Mouse (Mus musculus) spleen, postnatal 4 days (tissue): ENCODE measurements at regions not wholly inside any gene's neighbourhood (a gene's known extent, or its start where the extent isn't known, plus 50 kb on each side); places are given as distances from the start of the nearest gene placed in this dataset.
"Not testable (repeated sequence)": the region's sequence is repeated elsewhere in the genome, so short reads cannot be mapped to it uniquely, and the experiment has no call there.

Source experiments
- DNase-seq, 2 experiments: peaks; one replicate each; pipeline ENCODE4 v3.0.0; 2022; ENCODE audit warnings: low spot score in 2 of 2

DNA sequence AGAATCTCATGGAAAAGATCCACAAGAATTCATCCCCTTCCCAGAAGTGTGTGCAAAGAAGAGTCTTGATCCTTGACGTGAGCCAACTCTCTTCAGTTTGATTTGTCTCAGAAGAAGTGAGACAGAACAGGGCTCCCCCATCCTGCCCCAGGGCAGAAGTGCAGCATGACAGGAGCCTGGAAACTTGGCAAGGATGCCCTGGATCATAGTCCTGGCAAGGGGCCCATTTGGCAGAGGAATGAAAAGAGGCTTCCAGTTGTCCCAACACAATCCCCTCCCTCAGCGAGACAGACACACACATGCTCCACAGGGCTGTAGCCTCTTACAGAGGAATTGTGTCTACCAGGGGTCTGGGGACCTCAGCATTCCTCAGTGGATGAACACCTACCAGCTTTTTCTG, 102.7 kb downstream of the Ptpn20 start:
- DNase-seq = no peak

DNA sequence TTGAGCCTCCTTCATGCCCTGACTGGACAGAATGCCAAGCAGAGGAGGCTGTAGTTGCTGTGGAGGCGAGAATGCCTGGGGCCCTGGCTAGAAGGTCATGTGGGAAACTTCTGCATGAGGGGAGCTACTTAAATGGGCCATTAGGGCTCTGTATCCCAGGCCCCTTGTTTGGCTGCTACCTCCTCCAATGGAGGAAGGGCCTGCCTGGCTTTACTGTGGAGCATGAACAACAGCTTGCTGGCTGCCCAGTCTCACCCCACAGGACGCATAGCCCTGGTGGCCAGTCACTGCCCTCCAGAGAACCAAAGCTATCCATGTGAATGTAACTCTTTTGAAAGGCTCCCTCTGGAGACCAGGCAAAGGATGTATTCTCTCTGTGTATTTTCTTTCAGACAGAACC, 105.2 kb downstream of the Ptpn20 start:
- no peak for DNase-seq

DNA sequence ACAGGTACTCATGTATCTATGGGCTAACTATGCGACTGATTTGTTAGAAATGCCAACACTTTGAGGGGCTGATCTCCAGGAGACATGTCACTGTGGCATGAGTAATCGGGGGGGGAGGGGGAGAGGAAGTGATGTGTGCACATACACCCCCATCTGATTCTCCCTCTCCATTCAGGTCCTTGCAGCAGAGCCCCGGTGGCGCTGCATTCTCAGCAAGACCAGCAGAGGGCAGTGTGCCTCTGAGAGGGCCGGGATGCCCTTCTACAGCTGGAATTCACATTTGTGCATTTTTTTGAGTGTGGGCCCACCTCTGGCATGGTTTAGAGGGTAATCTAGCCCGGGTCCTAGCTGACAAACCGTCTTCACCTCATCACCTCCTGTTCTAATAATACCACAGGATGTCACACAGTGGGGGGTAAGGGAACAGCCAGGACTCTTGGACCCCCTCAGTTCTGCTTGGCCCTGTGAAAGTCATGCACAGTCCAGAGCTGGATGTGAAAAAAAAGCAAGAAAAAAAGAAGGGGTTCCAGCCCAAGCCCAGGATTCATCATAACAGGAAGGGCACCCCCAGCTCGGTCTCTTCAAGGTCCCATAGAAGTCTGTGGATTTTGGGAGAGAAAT, 106.5 kb downstream of the Ptpn20 start:
- DNase-seq = peak; percentile 33 to 73

DNA sequence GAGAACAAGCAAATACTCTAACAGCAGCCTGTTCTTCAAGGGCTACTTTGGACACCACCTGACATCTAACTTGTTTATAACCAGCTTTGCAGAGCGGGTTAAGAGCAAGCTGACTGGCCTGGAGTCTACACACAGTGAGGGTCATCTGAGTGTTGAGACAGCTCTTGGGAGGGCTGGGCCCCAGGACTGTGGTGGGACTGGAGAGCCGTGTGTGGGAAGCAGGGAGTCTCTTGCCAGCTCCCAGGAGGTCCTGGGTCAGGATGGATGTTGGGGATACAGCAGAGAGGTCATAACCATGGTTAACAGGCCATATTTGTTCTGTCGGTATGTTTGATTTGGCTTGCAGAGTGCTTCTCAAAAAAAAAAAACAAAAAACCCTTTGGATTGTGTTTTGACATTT, 107.8 kb downstream of the Ptpn20 start:
- no peak for DNase-seq

DNA sequence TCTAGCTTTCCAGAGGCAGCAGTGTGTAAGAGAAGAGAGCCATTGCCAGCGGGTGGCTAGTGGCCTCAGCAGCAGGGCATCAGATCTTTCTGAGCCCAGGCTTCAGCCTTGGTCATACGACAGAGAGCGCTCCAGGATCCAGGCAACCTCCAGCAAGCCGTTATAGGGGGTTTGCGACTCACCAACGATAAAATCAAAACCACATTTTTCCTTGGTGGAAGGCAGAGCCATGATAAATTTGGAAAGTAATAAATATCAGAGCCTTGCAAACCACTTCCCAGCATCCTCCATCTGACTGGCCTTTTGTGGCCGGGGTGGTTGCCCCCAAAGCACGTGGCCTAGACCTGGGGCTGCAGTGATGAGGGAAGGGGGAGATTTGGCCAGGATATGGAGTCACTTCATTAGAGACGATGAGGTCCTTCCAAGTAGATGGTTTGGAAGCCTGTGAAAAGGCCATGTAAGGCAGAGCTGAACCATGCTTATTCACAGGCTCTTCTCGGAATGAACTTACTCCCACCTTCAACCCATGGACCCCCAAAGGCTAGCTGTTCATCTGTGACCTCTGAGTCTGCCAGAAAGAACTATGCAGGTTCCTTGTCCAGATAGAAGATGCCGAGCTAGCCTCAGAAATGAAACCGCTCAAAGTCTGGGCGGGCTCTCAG, 110.9 kb downstream of the Ptpn20 start:
- DNase-seq = no peak

DNA sequence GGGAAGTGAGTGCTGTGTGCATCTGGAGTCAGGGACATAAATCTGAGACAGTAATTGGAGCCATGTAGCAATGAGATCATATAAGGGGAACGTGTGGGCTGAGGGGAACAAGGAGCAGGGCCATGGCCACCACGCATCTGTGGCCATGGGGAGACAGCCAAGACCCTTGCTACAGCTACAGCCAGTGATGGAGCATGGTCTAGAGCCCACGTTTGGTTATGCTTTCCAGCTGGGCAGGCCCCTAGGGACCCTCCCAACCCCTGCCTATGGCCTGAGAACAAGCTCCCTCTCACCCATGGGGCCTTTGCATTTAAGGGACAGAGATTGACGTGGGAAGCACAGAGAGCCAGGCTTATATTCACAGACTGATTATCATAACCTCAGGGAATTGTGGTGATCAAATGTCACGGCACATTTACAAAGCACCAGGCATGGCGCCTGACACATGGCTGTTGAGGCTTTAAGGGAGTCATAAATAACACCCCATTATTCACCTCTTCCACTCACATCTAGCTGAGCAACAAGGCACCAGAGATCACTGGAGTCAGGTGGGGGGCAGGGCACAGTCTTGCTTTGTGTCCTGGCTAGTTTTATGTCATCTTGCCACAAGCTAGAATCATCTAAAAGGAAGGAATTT, 118.8 kb downstream of the Ptpn20 start:
- no peak for DNase-seq

DNA sequence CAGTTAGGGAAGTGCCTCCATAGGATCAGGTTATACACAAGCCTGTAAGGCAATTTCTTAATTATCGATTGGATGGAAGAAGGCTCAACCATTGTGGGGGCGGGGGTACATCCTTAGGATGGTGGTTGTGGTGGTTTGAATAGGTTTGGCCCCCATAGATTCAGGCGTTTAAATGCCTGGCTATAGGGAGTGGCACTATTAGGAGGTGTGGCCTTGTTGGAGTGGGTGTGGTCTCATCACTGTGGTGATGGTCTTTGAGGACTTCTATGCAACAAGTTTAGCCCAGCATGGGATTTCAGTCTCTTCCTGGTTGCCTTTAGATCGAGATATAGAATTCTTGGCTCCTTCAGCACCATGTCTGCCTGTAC, 119.3 kb downstream of the Ptpn20 start:
- DNase-seq = no peak

DNA sequence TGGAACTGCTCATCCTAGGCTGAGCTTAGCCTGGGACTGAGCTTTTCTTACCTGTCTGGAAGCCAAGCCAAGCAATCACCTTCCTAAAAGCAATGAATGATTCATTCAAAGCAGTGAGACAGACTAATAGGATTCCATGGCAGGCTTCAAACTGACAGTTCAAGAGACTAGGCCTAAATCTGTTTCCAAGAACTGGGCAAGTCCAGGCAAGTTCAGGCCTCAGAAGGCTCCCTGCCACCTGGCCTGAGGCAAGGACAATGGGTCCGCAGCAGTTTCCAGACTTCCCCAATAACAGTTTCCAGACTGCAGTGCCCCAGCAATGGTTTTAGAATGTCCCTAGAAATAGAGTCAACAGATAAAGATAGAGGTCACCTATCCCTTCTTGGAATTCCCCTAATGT, 123.5 kb downstream of the Ptpn20 start:
- DNase-seq = no peak

DNA sequence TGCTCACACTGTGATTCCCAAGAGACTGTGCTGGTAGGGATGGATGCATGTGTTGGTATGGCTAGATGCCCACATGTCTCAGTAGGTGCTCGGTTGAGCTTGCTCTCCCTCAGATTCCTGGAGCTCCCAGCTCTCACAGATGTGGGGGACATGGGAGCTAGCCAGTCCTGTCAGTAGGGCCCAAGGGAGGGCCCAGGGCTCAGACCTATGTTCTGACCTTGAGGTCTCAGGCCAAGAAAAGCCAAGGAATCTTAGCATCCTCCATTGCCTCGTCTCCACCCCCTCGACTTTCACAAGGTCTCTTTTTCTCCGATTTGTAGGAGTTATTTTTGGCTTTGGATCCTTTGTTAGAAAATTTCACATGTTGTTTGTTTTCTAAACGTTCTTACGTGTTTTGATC, 130.6 kb downstream of the Ptpn20 start:
- no peak for DNase-seq

DNA sequence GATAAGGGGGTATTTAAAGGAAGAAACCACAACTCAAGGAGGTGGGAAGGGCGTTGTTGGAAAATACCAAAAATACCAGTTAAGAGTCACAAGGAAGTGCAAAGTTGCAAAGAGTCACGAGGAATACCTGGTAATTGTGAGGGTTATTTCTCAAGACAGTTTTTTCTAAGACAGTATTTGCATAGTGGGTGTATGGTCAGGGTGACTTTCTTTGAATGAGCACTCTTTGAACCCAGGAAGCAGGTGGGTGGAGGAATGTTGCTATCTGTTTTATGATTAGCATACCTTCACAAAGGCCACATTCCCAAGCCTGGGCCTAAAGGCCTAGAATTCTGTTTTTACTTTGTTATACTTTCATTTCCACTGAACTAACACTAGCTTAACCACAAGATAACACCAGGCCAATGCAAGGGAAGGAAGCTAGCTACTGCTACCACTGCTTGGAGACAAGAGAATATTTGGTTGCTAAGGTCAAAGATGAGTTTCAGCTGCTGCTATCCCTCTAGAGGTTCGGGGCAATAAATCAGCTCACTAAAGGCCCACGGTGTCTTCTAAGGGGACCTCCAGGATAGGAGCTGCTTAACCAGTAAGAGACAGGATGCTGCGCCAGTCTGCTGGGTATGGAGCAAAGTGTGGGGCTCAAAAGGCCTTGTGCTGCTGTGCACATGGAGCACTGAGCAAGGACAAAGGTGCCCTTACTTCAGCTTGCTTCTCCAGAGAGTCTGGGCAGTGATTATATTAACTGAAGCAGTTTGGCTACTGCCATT, 133.6 kb downstream of the Ptpn20 start:
- not testable (repeated sequence) for DNase-seq

DNA sequence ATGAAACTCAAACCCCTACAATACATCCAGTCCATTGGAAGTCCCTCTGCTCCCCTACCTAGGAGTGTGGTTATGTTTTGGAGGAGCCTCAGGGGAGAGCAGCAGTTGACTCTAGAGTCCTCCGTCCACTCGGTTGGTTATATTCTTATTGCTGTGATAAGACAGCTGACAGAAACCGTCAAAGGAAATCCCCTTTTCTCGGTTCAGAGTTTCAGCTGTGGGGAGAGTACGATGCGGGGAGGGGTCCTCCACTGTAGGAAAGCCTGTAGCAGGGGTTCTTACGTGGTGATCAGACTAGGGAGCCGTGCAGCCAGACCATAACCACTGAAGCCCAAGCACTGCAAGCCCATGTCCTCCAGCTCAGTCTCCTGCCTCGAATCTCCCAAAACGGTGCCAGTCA, 137.5 kb downstream of the Ptpn20 start:
- DNase-seq = no peak

DNA sequence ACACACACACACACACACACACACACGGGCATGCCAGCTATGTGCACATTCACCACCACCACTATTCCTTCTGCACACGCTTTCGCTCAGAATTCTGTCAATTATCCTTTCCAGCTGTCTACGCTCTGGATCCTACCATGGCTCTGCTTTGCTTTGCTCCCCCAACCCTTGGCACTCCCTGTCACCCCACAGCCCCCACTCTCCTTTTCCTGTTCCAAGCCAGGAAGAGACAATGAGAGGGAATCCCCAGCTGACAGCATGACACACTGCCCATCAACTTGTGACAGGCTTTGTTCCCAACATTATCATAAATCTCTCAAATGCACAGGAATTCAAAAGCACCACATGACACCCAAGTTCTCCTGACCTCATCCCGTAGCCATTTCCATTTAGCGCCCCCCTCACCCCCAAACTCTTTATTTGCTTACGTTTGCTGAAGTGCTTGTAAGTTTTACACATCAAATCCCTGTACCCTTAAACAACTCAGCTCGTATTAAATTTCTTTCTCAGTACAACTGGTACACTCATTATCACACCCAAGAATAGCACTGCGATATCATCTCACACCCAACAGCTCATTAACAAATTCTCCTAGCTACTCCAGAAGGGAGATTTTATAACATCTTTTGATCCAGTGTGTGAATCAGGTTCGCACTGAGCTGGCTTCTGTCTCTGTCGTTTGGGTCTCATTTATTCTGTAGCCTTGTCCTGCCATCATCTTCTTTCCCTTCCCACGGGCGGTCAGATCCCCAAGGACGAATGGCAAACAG, 140.3 kb downstream of the Ptpn20 start:
- no peak for DNase-seq

DNA sequence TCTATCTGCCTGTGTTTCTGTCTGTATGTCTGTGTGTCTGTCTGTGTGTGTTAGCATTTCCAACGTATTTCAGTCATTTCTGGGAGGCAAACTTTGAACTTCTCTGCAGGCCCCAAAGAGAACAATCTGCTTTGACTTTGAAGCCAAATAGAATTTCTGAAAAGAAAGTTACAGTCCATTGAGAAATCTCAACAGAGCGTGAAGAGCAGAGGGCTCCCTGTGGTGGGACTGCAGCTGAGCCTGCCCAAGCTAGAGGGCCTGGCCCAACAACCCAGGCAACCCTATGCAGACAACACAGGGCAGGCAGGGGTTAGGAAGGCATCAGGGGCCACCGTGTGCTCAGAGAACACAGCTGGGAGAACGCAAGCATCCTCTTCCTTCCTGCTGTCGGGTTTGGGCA, 143.7 kb downstream of the Ptpn20 start:
- DNase-seq = no peak

DNA sequence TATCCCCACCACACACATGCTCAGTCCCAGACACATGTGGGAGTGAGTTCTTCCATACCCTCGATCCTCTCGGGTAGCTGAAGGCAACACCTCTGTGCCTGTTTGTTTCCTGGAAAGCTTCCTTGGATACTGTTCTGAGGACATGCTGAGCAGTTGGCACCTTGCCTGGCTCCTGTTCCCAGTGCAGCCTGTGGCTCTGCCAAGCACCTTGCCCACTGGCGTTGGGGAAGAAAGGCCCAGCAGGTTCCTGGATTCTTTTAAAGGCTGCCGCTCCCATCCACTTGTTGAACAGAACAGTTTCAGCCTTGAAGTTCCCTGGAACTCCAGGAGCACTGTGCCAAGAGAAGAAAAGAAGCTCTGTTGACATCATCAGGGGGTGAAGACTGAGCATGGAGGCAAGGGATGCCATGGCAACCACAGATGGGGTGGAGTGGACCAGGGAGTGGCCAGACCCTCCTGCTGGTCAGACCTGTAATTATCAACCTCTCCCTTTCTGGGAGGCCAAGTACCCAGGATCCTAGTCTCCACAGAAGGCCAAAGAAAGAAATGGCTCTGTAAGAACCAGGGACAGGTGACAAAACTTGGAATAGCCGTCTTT, 145.5 kb downstream of the Ptpn20 start:
- DNase-seq = no peak

DNA sequence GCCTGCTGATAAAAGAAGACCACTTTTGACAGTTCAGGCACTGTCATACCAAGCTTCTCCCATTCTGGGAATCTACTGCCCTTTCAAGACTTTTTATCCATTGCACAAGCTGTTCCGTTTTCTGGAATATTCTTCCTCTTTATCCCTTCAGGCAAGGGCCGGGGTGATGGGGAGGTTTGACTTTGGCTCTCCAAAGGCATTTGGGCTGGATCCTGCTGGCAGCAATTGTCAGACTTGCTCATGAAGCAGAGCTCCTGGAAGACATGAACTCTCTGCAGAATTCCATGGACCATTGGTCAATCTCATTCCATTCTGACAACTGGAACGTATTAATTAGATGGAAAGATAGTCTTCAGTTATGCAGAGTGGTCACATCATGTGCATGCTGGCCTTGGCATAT, 146.6 kb downstream of the Ptpn20 start:
- no peak for DNase-seq

DNA sequence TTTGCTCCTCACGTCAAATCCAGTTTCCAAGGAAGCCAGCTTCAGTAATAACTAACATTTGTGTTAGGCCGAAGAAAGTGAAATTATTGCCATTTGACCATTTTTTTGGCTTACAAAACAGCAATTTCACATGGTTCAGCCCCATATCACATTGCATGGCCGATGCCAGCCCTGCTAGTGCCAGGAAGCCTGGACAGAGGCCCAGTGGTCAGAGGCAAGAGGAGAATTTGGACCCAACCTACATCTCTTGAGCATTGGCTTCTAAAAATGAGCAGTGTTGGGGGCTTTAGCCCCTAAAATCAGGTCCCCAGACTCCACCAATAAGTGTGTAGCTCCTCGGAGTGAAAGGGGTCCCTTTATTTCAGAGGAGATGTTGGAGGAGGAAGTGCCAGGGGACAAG, 157.2 kb downstream of the Ptpn20 start:
- DNase-seq = no peak

DNA sequence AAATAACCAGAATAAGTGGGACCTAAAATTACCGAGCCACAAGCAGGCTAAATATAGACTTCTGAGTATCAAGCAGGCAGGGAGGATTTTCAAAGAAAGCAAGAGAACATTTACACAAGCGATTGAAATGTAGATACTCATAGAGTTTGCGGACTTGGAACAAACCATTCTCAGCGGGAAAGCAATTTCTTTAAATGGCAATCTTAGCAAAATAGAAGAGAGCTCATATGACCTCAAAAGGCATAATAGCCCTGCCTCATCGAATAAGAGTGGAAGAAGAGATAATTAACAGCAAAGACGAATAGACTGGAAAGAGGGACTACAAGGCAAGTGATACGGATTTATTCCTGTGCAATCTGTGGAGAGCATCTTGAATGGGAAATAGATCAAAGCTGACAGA, 163.7 kb upstream of the Gdf10 start:
- no peak for DNase-seq

DNA sequence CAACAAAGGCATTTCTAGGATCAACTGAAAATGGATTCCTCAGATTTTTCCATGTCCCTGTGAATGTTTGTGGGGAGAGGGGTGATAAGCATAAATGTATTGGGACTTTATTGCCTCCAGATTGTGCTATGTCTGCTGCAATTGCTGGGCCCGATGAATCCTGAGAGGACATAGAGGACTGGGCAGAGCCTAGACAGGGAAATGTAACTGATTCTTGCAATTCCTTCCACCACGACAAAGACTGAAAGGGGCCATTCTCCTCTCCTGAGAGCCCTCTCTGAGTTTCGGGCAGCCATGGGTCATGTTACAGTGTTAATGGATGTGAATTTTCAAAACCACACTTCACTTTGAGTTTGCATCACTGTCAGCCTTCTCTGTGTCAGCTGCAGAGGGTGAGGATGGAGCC, 159.7 kb upstream of the Gdf10 start:
- no peak for DNase-seq

DNA sequence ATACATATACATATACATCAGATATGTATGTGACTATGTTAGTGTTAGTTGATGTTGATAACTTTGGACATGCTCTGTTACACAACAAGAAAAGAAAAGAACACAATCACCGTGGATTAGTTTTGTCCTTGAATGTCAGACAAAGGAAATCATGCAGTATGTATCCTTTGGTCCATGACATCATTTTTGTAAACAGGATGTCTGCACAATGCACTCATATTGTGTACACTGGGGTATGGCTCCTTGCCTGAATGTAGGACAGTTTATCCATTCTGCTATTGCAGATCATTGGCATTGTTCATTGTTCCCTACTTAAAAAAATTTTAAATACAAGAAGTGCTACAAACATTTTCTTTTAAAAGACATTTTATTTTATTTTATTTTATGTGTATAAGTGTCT, 157.6 kb upstream of the Gdf10 start:
- no peak for DNase-seq

DNA sequence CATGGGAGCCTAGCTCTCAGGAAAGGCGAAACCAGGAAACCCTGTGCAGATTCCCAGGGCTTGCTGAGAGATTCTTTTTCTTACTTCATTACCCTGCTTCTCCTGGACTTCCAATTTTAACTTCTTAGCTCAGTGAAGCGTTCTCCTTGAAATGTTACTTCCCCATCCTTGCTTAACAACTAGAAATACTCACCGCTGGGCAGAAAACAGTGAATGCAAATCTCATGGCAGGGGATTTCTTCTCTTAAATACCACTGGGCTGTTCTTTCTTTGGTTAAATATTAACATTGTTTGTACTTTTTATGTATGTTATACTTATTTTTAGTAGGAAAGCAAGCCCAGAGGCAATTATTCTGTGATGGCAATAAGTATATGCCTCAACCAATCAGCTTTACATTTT, 151.0 kb upstream of the Gdf10 start:
- DNase-seq = no peak

DNA sequence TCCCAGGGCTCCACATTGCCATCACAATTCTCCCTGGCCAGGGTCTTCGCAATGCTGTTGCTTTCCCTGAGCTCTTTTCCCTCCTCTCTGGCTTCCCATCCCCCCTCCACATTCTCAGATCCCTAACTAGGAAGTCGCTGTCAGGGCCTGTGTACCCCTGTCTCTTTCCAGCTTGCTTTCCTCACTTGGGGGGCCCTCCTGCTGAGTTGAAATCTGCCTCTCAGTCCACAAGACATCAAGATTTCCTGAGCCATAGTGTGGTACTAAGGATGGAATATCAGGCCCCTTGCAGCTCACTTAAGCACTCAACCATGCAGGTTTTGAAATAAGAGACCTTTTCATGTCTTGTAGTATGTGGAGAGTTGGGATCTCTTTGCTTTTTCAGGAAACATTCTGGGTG, 133.8 kb upstream of the Gdf10 start:
- DNase-seq = no peak

DNA sequence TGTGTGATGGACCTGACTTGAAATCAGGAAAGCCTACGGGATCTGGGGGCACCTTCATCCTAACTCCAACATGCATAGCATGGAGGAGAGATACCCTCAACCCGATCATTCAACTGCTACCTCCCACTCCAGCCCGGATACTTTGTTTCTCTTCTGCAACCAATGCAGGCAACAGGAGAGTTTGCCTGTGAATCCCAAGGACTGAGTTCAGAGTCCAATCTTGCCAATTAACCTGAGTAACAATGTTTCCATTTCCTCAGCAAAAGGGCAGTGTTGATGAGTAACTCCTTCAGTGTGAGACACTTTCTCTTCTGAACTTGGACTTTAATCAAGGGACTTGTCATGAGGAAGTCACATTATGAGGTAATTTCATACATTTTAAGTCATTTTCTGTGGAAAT, 129.1 kb upstream of the Gdf10 start:
- DNase-seq = no peak
